Mouse (Mus musculus) limb, embryonic 12.5 days (tissue): Measurements from ENCODE around the gene Dnaaf3. TPM values are rescaled to one million over a fixed set of nuclear protein-coding genes. Genes with fewer than 3 reads are reported as not detected.
"Not testable (repeated sequence)": the region's sequence is repeated elsewhere in the genome, so short reads cannot be mapped to it uniquely, and the experiment has no call there.

ENCODE experiments used
- ATAC-seq: fragments of 200-750 bp; cut with Nextera tagmentation; 2 replicates; pipeline ENCODE4 v1.8.0; 2017; ENCODE audit warnings: low read depth, moderate TSS enrichment; ENCODE audit not compliant: insufficient number of reproducible peaks, insufficient read depth, low FRiP score, low TSS enrichment
- H3K27ac ChIP-seq: fragments of 300-500 bp; sonication (generic); 2 replicates; pipeline ENCODE4 v1.5.1; 2016; ENCODE audit warnings: mild to moderate bottlenecking, moderate library complexity
- H3K27me3 ChIP-seq: fragments of 300-500 bp; sonication (generic); 2 replicates; pipeline ENCODE4 v1.6.1; 2016; ENCODE audit warnings: mild to moderate bottlenecking, moderate library complexity
- H3K36me3 ChIP-seq: fragments of 300-500 bp; sonication (generic); 2 replicates; pipeline ENCODE4 v1.6.1; 2016; ENCODE audit warnings: mild to moderate bottlenecking, moderate library complexity
- H3K4me1 ChIP-seq: fragments of 300-500 bp; sonication (generic); replicated peaks from 2 replicates; pipeline ENCODE4 v1.6.1; 2016
- H3K4me2 ChIP-seq: fragments of 300-500 bp; sonication (generic); 2 replicates; pipeline ENCODE4 v1.6.1; 2016; ENCODE audit warnings: mild to moderate bottlenecking, moderate library complexity
- H3K4me3 ChIP-seq: fragments of 300-500 bp; sonication (generic); replicated peaks from 2 replicates; pipeline ENCODE4 v1.5.1; 2016; ENCODE audit warnings: mild to moderate bottlenecking
- H3K9ac ChIP-seq: fragments of 300-500 bp; sonication (generic); replicated peaks from 2 replicates; pipeline ENCODE4 v1.6.1; 2016; ENCODE audit warnings: mild to moderate bottlenecking, moderate library complexity
- H3K9me3 ChIP-seq: fragments of 300-500 bp; sonication (generic); 2 replicates; pipeline ENCODE4 v1.6.1; 2016; ENCODE audit warnings: mild to moderate bottlenecking, moderate library complexity
- WGBS: fragments of 180-500 bp; shearing (Covaris S2); methylation state at CpG from one replicate; pipeline ENCODE4 v1.1.7; 2016; 5-methylcytosine and 5-hydroxymethylcytosine counted together
- polyA plus RNA-seq: library from polyadenylated mRNA; unstranded; fragments of >200 nt; fragmentation: Nextera tagmentation; extraction: Ambion mirVana; gene quantifications from 2 replicates; pipeline ENCODE4 v1.2.1, GENCODE M21; 2016

The Dnaaf3 gene
- 3.7 and 4.1 TPM in 2 replicates for polyA plus RNA-seq

- H3K27ac ChIP-seq, result no peak within 1 kb of the TSS
- peaks cover 11% of the 10 kb centered on the region for H3K4me1 ChIP-seq
- peak within 1 kb of the TSS; percentile 73 for H3K4me2 ChIP-seq
- no peaks in the 10 kb centered on the region for H3K9me3 ChIP-seq
- H3K36me3 ChIP-seq, result no peaks in the 10 kb centered on the region
- H3K9ac ChIP-seq, result no peak within 1 kb of the TSS; the same call in 1 of the 2 replicates
- WGBS, result 3% methylated on average over 28 of the region's 28 CpGs
- H3K4me3 ChIP-seq, result peak within 1 kb of the TSS; percentile 45
- ATAC-seq, result peak; percentile 91
- 0 out of 2 replicates have a peak, but pooled peaks cover 4% of the 10 kb centered on the region for H3K27me3 ChIP-seq
Observed at GRCm38 (mm10) chr7:4532005-4532729, at the start of gene Dnaaf3. Gene Dnaaf3, minus strand, starts transcription at chr7:4532453.

GRCm38 (mm10) chr7:4581481-4581880, 49.2 kb upstream of the Dnaaf3 start:
- 86% methylated on average over 3 of the region's 3 CpGs for WGBS
- not testable (repeated sequence) for H3K36me3 ChIP-seq, H3K27ac ChIP-seq, H3K9me3 ChIP-seq, ATAC-seq, H3K4me1 ChIP-seq, H3K9ac ChIP-seq, H3K4me3 ChIP-seq, H3K27me3 ChIP-seq, H3K4me2 ChIP-seq

GRCm38 (mm10) chr7:4572361-4572760, 40.1 kb upstream of the Dnaaf3 start:
- WGBS, result 62% methylated on average over 2 of the region's 2 CpGs
- H3K36me3 ChIP-seq, H3K9ac ChIP-seq, ATAC-seq, H3K27ac ChIP-seq, H3K4me3 ChIP-seq, H3K9me3 ChIP-seq, H3K27me3 ChIP-seq, H3K4me1 ChIP-seq, H3K4me2 ChIP-seq: not testable (repeated sequence)

- 91% methylated on average over 3 of the region's 3 CpGs for WGBS
Observed at GRCm38 (mm10) chr7:4562660-4563059, 30.4 kb upstream of the Dnaaf3 start.

GRCm38 (mm10) chr7:4557167-4557560, 24.9 kb upstream of the Dnaaf3 start:
- no peaks in the 10 kb centered on the region for H3K4me1 ChIP-seq
- H3K9ac ChIP-seq, result no peak overlapping the region
- 71% methylated on average over 6 of the region's 6 CpGs for WGBS
- H3K4me2 ChIP-seq, result no peak overlapping the region
- H3K27me3 ChIP-seq, result no peaks in the 10 kb centered on the region; the same call in 1 of the 2 replicates
- H3K4me3 ChIP-seq, result no peak overlapping the region
- no peaks in the 10 kb centered on the region for H3K9me3 ChIP-seq
- no peaks in the 10 kb centered on the region for H3K36me3 ChIP-seq
- no peak for ATAC-seq
- no peak overlapping the region for H3K27ac ChIP-seq

More at GRCm38 (mm10) chr7:4562660-4563059, 30.4 kb upstream of the Dnaaf3 start:
- Histone ChIP-seq H3K9me3 (no peaks in the 10 kb centered on the region), H3K27me3 (no peaks in the 10 kb centered on the region; the same call in 1 of the 2 replicates), H3K9ac (no peak overlapping the region), H3K4me2 (no peak overlapping the region), H3K4me1 (no peaks in the 10 kb centered on the region), H3K4me3 (no peak overlapping the region), H3K27ac (no peak overlapping the region), H3K36me3 (no peaks in the 10 kb centered on the region)
- no peak for ATAC-seq

- 22% methylated on average over 15 of the region's 15 CpGs for WGBS
- Histone ChIP-seq H3K4me2 (no peak overlapping the region), H3K27me3 (no peaks in the 10 kb centered on the region; the same call in 1 of the 2 replicates), H3K9me3 (no peaks in the 10 kb centered on the region), H3K36me3 (no peaks in the 10 kb centered on the region), H3K27ac (no peak overlapping the region), H3K4me3 (no peak overlapping the region), H3K4me1 (no peaks in the 10 kb centered on the region), H3K9ac (no peak overlapping the region)
- ATAC-seq, result peak; percentile 76; the same call in 1 of the 2 replicates
Observed at GRCm38 (mm10) chr7:4556256-4557166, 24.3 kb upstream of the Dnaaf3 start.

GRCm38 (mm10) chr7:4547221-4547641, 15.0 kb upstream of the Dnaaf3 start, which contains the start of gene Syt5:
Gene Syt5, minus strand, starts transcription at chr7:4547541.
- WGBS, result 17% methylated on average over 33 of the region's 33 CpGs
- peak within 1 kb of the TSS; percentile 72 for H3K4me2 ChIP-seq
- H3K27ac ChIP-seq, result no peak within 1 kb of the TSS

GRCm38 (mm10) chr7:4546591-4547131, 14.4 kb upstream of the Dnaaf3 start:
- no peaks in the 10 kb centered on the region for H3K9me3 ChIP-seq

More at GRCm38 (mm10) chr7:4547221-4547641, 15.0 kb upstream of the Dnaaf3 start, which contains the start of gene Syt5:
- Histone ChIP-seq H3K4me3 (peak within 1 kb of the TSS; percentile 40), H3K9ac (0 out of 2 replicates have a peak within 1 kb of the TSS, but pooled peaks have one; percentile 34), H3K4me1 (peaks cover 8% of the 10 kb centered on the region), H3K36me3 (no peaks in the 10 kb centered on the region), H3K27me3 (peaks cover 21% of the 10 kb centered on the region; the same call in 1 of the 2 replicates), H3K9me3 (no peaks in the 10 kb centered on the region)
- ATAC-seq, result no peak

GRCm38 (mm10) chr7:4546050-4546449, 13.8 kb upstream of the Dnaaf3 start:
- no peaks in the 10 kb centered on the region for H3K9me3 ChIP-seq
- no peak overlapping the region for H3K4me3 ChIP-seq
- no peaks in the 10 kb centered on the region for H3K36me3 ChIP-seq
- H3K27me3 ChIP-seq, result peaks cover 21% of the 10 kb centered on the region; the same call in 1 of the 2 replicates
- H3K4me2 ChIP-seq, result peak overlapping the region; percentile 72
- H3K9ac ChIP-seq, result no peak overlapping the region
- H3K4me1 ChIP-seq, result peaks cover 8% of the 10 kb centered on the region
- ATAC-seq, result peak; percentile 13; the same call in 1 of the 2 replicates
- 75% methylated on average over 15 of the region's 15 CpGs for WGBS
- no peak overlapping the region for H3K27ac ChIP-seq

More at GRCm38 (mm10) chr7:4546591-4547131, 14.4 kb upstream of the Dnaaf3 start:
- peaks cover 21% of the 10 kb centered on the region; the same call in 1 of the 2 replicates for H3K27me3 ChIP-seq
- WGBS, result 3% methylated on average over 26 of the region's 26 CpGs
- H3K4me2 ChIP-seq, result peak overlapping the region; percentile 72
- H3K9ac ChIP-seq, result 0 out of 2 replicates have a peak overlapping the region, but pooled peaks have one; percentile 34
- ATAC-seq, result peak; percentile 70
- H3K36me3 ChIP-seq, result no peaks in the 10 kb centered on the region
- H3K27ac ChIP-seq, result no peak overlapping the region
- peak overlapping the region; percentile 40 for H3K4me3 ChIP-seq
- peaks cover 8% of the 10 kb centered on the region for H3K4me1 ChIP-seq

GRCm38 (mm10) chr7:4542013-4542412, 9.8 kb upstream of the Dnaaf3 start:
- Histone ChIP-seq H3K36me3 (no peaks in the 10 kb centered on the region), H3K4me1 (peaks cover 5% of the 10 kb centered on the region), H3K4me3 (no peak overlapping the region), H3K27ac (no peak overlapping the region), H3K27me3 (peaks cover 7% of the 10 kb centered on the region; the same call in 1 of the 2 replicates), H3K9me3 (no peaks in the 10 kb centered on the region), H3K9ac (no peak overlapping the region), H3K4me2 (no peak overlapping the region)
- WGBS, result 34% methylated on average over 17 of the region's 17 CpGs
- ATAC-seq, result no peak
